Mouse (Mus musculus) CD8-positive naive resting alpha-beta T cell, adult 57 days (primary cell): ENCODE measurements around the gene Slc9a9. TPM values are rescaled to one million over a fixed set of nuclear protein-coding genes. Genes with fewer than 3 reads are reported as not detected.

ENCODE experiments used
- total RNA-seq: library from RNA; stranded (reverse); gene quantifications from one replicate; pipeline ENCODE4 v1.2.4, GENCODE M21; 2023

The Slc9a9 gene
- 47.2 TPM for total RNA-seq

GRCm38 (mm10) chr9:94669791-94670577, at the start of gene Slc9a9:
Gene Slc9a9 (plus strand): TSS chr9:94669909.

Other genes with a start within 250 kb of the Slc9a9 start
- 11.8 TPM for gene 1190002N15Rik, start 131.8 kb upstream of the Slc9a9 start, total RNA-seq